Mouse (Mus musculus) embryo, embryonic 9.5 days (tissue): ENCODE measurements at regions not wholly inside any gene's neighbourhood (a gene's known extent, or its start where the extent isn't known, plus 50 kb on each side); places are given as distances from the start of the nearest gene placed in this dataset.
A peak's percentile ranks its signal among the peaks of the same experiment; 100 is the strongest.

Experiments used
- DNase-seq: peaks from one replicate; pipeline ENCODE4 v3.0.0-alpha.2; 2017; ENCODE audit errors: extremely low spot score

DNA sequence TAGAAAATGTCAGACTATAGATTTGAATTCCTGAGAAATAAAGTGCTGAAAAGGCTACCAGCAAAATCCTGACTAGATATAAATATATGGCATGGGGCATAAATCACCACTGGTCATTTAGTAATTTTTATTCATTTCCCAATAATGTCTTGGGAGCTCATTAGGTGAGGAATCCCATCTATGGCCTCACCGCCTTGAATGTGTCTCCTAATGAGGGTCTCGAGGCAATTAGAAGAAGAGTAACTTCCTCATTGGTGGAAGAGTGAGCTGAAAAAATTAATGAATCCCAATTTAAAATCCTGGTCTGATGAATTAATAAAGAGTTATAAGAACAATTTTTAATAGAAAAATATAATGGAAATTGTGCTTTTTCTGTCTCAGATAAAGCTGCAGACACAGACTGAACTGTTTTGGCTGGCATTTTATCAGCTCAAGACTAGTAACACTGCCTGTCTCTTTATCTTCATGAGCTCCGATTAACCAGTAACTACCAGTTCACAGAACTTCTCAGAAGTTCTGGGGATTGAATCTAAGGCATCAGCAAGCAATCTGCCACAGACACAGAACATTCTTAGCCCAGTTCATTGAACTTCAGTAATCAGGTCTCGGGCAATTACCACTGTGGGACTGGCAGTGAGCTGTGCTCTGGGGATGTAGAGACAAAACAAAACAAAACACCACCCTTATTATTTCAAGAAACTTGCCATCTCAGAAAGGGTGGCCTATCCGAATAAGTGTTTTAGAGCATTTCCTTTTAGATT is 170.7 kb downstream of the Plpp3 start:
- no peak for DNase-seq

- DNase-seq: no peak
Observed at GRCm38 (mm10) chr4:105328776-105329175, 171.6 kb downstream of the Plpp3 start.

GRCm38 (mm10) chr4:105332081-105332480 is 174.9 kb downstream of the Plpp3 start:
- no peak for DNase-seq

DNA sequence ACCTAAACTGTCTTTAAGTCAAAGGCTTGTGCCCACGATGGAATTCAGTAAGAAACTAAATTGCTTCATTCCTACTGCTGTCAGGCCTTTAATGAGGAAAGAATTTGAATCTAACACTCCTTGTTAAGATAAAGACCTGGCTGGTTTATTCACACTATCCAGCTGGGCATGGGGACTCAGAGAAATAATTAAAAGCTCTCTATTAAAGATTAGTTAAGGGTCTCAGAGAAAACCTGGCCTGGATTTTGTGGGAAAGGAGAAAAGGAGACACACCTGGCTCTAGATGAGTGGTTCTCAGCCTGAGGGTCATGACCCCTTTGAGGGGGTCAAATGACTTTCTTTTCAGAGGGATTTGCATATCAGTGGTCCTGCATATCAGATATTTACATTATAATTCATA is 178.7 kb downstream of the Plpp3 start:
- DNase-seq: no peak

DNA sequence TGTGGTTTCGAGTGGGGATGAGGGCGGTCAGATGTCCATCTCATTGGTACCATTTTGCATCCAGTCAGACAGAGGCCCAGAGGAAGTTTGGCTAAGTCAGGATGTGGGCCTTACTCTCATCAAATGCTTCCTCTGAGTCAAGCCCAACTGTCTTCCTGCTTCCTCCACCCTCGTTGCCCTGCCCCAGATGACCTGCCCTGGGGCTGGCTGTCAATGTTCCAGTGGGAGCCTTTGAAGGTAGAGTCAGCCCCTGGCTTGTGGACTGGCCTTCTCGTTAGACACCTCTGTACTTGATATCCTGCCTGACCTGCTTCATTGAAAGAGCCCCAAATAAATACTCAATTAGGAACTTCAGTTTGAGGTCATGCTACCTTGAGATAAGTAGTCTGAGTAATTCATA is 179.4 kb downstream of the Plpp3 start:
- no peak for DNase-seq

DNA sequence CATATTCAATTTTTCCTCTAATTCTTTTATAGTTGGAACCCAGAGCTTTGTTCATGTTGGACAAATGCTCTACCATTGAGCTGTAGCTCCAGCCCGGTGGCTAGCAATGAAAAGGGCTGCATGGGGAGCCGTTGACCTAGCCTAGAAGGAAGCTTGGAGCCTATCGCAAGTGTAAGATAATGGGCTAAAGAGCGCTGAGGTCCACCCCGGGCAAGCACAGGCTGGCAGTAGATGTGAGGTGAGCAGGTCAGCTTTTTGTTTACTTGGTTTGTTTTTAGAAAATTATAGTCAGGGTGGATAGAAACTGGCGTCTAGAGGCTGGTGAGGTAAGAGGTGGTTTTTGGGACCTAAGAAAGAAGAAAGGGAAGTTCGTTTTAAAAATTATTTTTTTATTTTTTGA is 181.0 kb downstream of the Plpp3 start:
- no peak for DNase-seq

GRCm38 (mm10) chr4:105338861-105339260 is 181.7 kb downstream of the Plpp3 start:
- DNase-seq: no peak

DNA sequence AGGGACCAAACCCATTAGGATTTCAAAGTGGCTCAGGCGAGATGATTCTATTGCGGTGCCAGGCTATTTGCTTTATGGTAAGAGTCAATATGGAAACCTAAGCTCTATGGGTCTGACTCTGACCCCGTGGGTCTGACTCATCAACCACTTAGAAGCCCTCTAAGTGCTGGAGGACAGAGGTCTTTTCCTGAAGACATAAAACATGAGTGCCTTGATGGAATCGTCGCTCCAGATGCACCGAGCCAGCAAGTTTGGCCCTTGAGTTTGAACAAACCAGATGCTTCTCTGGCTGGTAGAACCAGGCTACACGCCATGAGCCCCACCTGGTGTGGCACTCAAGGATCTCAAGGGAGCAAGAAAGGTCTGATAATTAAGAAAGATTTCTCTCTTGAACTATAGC is 184.1 kb downstream of the Plpp3 start:
- no peak for DNase-seq

DNA sequence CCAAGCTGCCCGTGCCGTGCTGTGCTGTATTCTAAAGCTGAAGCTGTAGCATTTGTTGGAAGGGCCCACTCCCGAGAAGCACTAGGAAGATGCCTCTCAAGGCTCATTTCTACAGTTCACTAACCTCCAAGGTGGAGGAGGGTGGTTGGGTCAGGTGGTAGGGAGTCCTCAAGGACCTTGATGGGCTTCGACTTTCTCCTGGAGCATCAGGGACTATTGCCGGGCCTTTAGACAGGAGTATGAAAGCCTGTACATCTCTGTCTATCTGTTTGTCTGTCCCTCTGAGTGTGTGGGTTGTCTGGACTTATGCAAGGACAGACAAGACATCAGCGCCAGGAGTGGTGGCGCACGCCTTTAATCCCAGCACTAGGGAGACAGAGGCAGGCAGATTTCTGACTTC is 189.7 kb downstream of the Plpp3 start:
- no peak for DNase-seq

DNA sequence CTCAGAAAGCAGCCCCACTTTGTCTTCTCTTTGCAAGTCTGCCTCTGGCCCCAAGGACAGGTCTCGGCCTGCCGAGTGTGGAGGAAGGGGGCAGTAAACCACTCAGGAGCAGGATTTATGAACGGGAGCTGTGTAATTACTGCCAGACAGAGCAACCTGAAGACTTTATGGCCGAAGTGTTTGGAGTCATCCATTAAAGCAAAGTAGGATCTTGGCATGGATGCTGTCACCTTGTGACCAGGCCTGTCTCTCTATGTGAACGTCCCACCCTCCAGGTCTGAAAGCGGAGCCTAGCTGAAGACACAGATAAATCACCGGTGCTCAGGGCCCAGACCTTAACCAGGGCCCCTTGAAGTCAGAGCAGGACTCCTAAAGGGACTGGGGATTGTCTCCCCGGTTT is 190.8 kb downstream of the Plpp3 start:
- peak; percentile 54 for DNase-seq

DNA sequence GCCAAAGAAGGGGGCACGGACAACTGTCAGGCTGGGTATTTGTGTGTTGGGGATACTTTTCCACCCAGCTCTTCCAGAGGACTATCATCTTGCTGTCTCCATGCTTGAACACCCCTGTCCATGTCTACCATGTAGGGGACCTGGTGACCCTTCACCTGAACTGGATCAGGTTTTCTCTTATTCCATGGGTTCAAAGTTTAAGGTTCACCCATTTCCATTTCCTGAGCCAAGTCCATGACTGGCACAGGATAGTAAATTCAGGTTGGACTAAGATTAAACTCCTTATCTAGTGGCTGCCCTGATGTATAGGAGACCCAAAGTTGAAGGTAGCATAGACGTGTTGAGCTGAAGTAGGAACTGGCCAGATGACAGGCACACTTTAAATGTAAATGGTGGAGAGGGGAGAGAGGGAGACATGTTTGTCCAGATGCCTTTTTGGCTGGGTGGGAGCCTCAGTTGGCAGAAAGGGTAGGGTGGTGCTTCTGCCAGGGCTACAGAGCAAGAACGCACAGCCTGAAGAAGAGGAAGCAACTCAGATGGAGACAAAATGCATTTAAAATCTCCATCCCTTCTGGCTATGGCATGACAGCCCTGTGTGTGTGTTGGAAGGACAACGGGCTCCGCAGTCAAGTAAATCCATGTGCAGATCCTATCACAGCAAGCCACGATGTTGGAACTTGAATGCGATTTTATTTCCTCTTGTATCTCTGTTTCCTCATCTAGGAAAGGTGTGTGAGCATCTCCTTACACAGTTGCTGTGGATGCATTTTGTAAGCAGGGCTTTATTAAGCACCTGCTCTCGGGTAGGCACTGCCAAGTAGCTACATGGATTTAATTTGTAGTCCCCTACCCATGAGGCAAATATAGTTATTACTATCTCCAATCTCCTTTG is 192.4 kb downstream of the Plpp3 start:
- DNase-seq: no peak

GRCm38 (mm10) chr4:105352342-105352741 is 195.2 kb downstream of the Plpp3 start:
- DNase-seq: peak; percentile 22

DNA sequence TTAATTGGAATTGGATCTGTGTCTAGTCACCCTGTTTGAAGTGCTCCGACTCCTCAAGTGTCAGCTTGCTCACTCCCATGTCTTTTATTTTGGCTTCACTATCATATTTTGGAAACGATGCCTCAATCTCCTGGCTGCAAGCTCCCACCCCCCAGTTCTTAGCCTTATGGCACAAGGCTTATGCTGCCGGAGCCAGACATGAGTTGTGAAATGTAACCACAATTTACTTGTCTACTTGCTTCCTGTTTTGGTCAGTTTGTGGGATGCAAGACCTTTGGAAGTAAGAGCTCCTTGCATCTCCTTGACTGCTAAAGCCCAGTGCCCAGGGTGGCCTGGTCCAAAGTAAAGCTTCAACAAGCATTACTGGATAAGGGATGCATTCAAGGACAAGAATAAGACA is 195.8 kb downstream of the Plpp3 start:
- no peak for DNase-seq

GRCm38 (mm10) chr4:105354097-105354496 is 196.9 kb downstream of the Plpp3 start:
- DNase-seq: no peak

GRCm38 (mm10) chr4:105356616-105357015 is 199.5 kb downstream of the Plpp3 start:
- no peak for DNase-seq

- no peak for DNase-seq
Observed at GRCm38 (mm10) chr4:105358725-105359124, 201.6 kb downstream of the Plpp3 start.

DNA sequence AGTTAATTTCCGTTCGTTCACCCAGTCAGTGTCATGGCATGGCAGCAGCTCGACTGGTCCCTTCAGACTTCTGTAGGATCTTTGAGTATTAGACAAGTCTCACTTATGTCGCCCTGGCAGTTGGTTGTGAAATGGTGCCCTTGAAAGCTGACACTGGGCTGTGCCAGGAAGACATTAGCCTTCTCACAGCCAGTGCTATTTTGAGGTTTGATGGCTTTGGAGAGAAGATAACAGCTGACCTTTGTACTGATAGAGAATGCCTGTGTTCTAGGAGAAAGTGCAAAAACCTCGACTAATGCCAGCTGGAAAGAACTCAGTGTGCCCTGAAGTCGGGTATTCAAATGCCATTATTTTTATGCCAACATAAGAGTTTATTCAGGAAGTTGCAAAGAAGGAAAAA is 207.3 kb downstream of the Plpp3 start:
- no peak for DNase-seq

GRCm38 (mm10) chr4:105365076-105365475 is 207.9 kb downstream of the Plpp3 start:
- no peak for DNase-seq

GRCm38 (mm10) chr4:105376591-105376990 is 219.4 kb downstream of the Plpp3 start:
- peak; percentile 61 for DNase-seq

GRCm38 (mm10) chr4:105377469-105378187 is 220.5 kb downstream of the Plpp3 start:
- DNase-seq: peak; percentile 45

- DNase-seq: peak; percentile 60
Observed at GRCm38 (mm10) chr4:105384826-105385225, 227.7 kb downstream of the Plpp3 start.

- no peak for DNase-seq
Observed at GRCm38 (mm10) chr4:105385481-105385880, 228.3 kb downstream of the Plpp3 start.
